Mouse (Mus musculus) spleen, adult 2 months (tissue): ENCODE data around the gene Ncoa3. TPM values are rescaled to one million over a fixed set of nuclear protein-coding genes. Genes with fewer than 3 reads are reported as not detected.

Source experiments
- DNase-seq, 2 experiments: peaks; one replicate each; pipeline versions ENCODE4 v3.0.0 to v3.0.0-alpha.2; 2012 to 2021; ENCODE audit warnings: low spot score in 2 of 2, low read depth in 1 of 2
- H3K27ac ChIP-seq: fragments of 200-500 bp; 2 replicates; pipeline ENCODE4 v1.5.1; 2012; ENCODE audit warnings: low read length, inconsistent platforms; ENCODE audit not compliant: insufficient read depth
- H3K27me3 ChIP-seq: fragments of 200-500 bp; 2 replicates; pipeline ENCODE4 v1.6.1; 2012; ENCODE audit warnings: mild to moderate bottlenecking, moderate library complexity, low read length, inconsistent platforms; ENCODE audit not compliant: control insufficient read depth, insufficient read depth
- H3K36me3 ChIP-seq: fragments of 200-500 bp; 2 replicates; pipeline ENCODE4 v1.6.1; 2012; ENCODE audit warnings: mild to moderate bottlenecking, low read length, inconsistent platforms; ENCODE audit not compliant: control insufficient read depth, insufficient read depth
- H3K4me1 ChIP-seq: fragments of 200-500 bp; 2 replicates; pipeline ENCODE4 v1.6.1; 2011; ENCODE audit warnings: inconsistent platforms; ENCODE audit not compliant: control insufficient read depth, insufficient read depth, insufficient read length
- H3K4me3 ChIP-seq: fragments of 200-500 bp; 2 replicates; pipeline ENCODE4 v1.5.1; 2011; ENCODE audit warnings: mild to moderate bottlenecking, inconsistent platforms; ENCODE audit not compliant: insufficient read depth, insufficient read length; ENCODE audit errors: extremely low read depth
- CTCF ChIP-seq: fragments of 200-500 bp; IDR thresholded peaks from 2 replicates; pipeline ENCODE4 v1.5.1; 2011; ENCODE audit warnings: mild to moderate bottlenecking, inconsistent platforms; ENCODE audit not compliant: insufficient read depth, insufficient read length, insufficient replicate concordance; ENCODE audit errors: extremely low read depth
- POLR2A ChIP-seq: fragments of 200-500 bp; IDR thresholded peaks from 2 replicates; pipeline ENCODE4 v1.6.1; 2011; ENCODE audit warnings: low read depth, low read length, inconsistent platforms
- WGBS: fragments of 180-500 bp; shearing (Covaris S2); methylation state at CpG from one replicate; pipeline ENCODE4 v1.1.7; 2018; 5-methylcytosine and 5-hydroxymethylcytosine counted together
- polyA plus RNA-seq: library from polyadenylated mRNA; depleted of rRNA; stranded (reverse); fragments of >200 nt; gene quantifications from 2 replicates; pipeline ENCODE4 v1.2.3, GENCODE M21; 2012

The Ncoa3 gene
- polyA plus RNA-seq, 1 experiment, result 48.4 TPM

DNA sequence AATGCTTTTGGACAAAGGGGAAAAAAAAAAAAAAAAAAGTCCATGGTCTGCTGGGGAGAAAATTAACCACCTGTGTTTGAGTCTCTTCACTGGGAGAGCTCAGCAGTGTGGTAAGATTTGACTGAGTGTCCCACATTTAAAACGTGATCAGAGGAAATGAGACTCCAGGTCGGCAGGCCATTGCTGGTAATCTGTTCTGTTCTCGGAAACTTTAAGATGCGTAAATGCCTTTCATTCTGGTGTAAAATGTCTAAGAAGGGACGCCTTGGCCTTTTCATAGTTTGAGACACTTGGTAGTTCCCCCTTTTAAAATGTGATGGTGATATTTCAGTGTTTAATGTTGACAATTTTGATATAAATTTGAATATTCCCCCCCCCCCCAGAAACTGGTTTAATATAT, 7.8 kb downstream of the Ncoa3 start:
- no peaks in the 10 kb centered on the region for H3K36me3 ChIP-seq
- WGBS, result 17% methylated on average over 5 of the region's 5 CpGs
- TF ChIP-seq POLR2A (no peak), CTCF (no peak)
- H3K4me1 ChIP-seq, result peaks cover 27% of the 10 kb centered on the region
- no peak for DNase-seq
- H3K27ac ChIP-seq, result no peak overlapping the region
- no peaks in the 10 kb centered on the region for H3K27me3 ChIP-seq
- no peak overlapping the region for H3K4me3 ChIP-seq

- Histone ChIP-seq H3K4me3 (no peak overlapping the region), H3K27me3 (no peaks in the 10 kb centered on the region), H3K36me3 (no peaks in the 10 kb centered on the region), H3K4me1 (peaks cover 24% of the 10 kb centered on the region), H3K27ac (no peak overlapping the region)
- no peak for DNase-seq
- 22% methylated on average over 5 of the region's 5 CpGs for WGBS
- TF ChIP-seq CTCF (no peak), POLR2A (no peak)
Observed at GRCm38 (mm10) chr2:166000769-166001168, 8.3 kb downstream of the Ncoa3 start.

DNA sequence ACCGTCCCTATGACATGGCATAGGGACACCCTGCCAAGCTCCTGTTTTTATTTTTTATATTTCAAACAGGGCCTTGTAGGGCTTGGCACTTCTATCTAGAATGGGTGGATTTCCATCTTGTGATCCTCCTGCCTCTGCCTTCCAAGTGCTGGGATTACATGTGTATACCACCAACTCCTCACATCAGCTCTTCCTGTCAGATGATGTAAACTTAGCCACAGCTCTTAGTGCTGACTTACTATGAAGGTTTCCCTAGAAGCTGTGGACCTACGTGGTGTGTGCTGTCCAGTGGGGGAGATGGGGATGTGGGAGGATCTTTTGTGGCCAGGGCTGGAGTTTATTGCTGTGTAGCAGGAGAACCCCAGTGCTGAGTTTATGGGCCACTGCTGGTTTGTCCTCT, 8.9 kb downstream of the Ncoa3 start:
- TF ChIP-seq POLR2A (no peak), CTCF (no peak)
- Histone ChIP-seq H3K4me1 (peaks cover 28% of the 10 kb centered on the region), H3K36me3 (no peaks in the 10 kb centered on the region), H3K4me3 (no peak overlapping the region), H3K27ac (no peak overlapping the region), H3K27me3 (no peaks in the 10 kb centered on the region)
- no peak for DNase-seq
- 54% methylated on average over 2 of the region's 2 CpGs for WGBS

GRCm38 (mm10) chr2:166001768-166002167, 9.3 kb downstream of the Ncoa3 start:
- no peak for DNase-seq
- no peaks in the 10 kb centered on the region for H3K36me3 ChIP-seq
- no peaks in the 10 kb centered on the region for H3K27me3 ChIP-seq
- no peak overlapping the region for H3K27ac ChIP-seq
- H3K4me1 ChIP-seq, result peaks cover 28% of the 10 kb centered on the region
- TF ChIP-seq CTCF (no peak), POLR2A (no peak)
- 66% methylated on average over 2 of the region's 2 CpGs for WGBS
- H3K4me3 ChIP-seq, result no peak overlapping the region

DNA sequence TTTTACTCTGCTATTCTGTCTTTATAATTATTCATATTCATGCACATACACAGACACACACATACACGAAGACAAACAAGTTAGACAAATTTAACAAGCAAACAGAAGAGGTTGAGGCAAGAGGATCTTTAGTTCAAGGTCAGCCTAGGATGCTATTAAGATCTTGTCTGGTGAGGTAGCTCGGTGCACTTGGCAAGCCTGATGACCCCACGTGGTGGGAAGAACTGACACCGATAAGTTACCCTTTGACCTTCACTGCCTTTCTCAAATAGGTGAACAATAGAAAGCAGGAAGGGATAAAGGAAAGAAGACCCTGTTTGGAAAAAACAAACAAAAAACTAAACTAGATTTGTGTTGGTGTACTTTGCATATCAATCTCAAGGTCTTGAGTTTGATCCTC, 10.0 kb downstream of the Ncoa3 start:
- peaks cover 26% of the 10 kb centered on the region for H3K4me1 ChIP-seq
- no peak overlapping the region for H3K4me3 ChIP-seq
- no peaks in the 10 kb centered on the region for H3K36me3 ChIP-seq
- H3K27me3 ChIP-seq, result no peaks in the 10 kb centered on the region
- TF ChIP-seq CTCF (no peak), POLR2A (no peak)
- no peak overlapping the region for H3K27ac ChIP-seq
- DNase-seq, result no peak
- 85% methylated on average over 4 of the region's 4 CpGs for WGBS

GRCm38 (mm10) chr2:166003004-166003403, 10.6 kb downstream of the Ncoa3 start:
- no peaks in the 10 kb centered on the region for H3K36me3 ChIP-seq
- peaks cover 25% of the 10 kb centered on the region for H3K4me1 ChIP-seq
- WGBS, result 29% methylated on average over 1 of the region's 1 CpGs
- H3K27me3 ChIP-seq, result no peaks in the 10 kb centered on the region
- no peak for DNase-seq
- TF ChIP-seq POLR2A (no peak), CTCF (no peak)
- H3K4me3 ChIP-seq, result no peak overlapping the region
- no peak overlapping the region for H3K27ac ChIP-seq

DNA sequence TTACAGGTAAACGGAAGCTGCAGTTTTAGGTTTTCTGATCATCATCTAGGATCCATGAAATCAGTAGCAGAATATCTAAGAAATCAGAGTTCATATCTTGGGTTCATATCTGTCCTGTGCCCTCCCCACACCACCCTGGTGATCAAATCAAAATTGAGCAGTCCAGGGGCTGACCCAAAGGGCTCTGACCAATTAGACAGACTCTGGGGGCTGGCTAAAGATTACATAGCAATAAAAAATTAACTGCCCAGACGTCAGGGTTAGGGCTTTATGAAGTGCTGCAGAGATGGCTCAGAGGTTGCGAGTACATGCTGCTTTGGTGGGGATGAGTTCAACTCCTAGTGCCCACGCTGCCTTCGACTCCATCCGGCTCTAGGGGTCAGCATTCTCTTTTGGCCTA, 14.6 kb downstream of the Ncoa3 start:
- H3K4me3 ChIP-seq, result no peak overlapping the region
- WGBS, result 91% methylated on average over 6 of the region's 6 CpGs
- H3K27ac ChIP-seq, result no peak overlapping the region
- peaks cover 20% of the 10 kb centered on the region for H3K4me1 ChIP-seq
- H3K36me3 ChIP-seq, result no peaks in the 10 kb centered on the region
- H3K27me3 ChIP-seq, result no peaks in the 10 kb centered on the region
- DNase-seq, result no peak
- TF ChIP-seq CTCF, result no peak
- no peak for TF ChIP-seq POLR2A
